Mouse (Mus musculus) macrophage (primary cell): Measurements from ENCODE around the gene Nvl. TPM values are rescaled to one million over a fixed set of nuclear protein-coding genes. Genes with fewer than 3 reads are reported as not detected.
A peak's percentile ranks its signal among the peaks of the same experiment; 100 is the strongest.

Experiments used
- H3K27ac ChIP-seq: fragments of 350-480 bp; formaldehyde crosslinking; 2 replicates; pipeline ENCODE4 v1.9.0; 2021
- H3K36me3 ChIP-seq: fragments of 350-480 bp; formaldehyde crosslinking; 2 replicates; pipeline ENCODE4 v1.9.0; 2021; ENCODE audit errors: inconsistent target
- H3K4me3 ChIP-seq: fragments of 350-480 bp; formaldehyde crosslinking; 2 replicates; pipeline ENCODE4 v1.9.0; 2021; ENCODE audit errors: inconsistent target
- H3K79me2 ChIP-seq: fragments of 350-480 bp; formaldehyde crosslinking; 2 replicates; pipeline ENCODE4 v1.9.0; 2021; ENCODE audit errors: inconsistent target
- WGBS: methylation state at CpG from one replicate; pipeline ENCODE4 v1.1.7; 2026; ENCODE audit warnings: inconsistent platforms; ENCODE audit not compliant: missing documents; 5-methylcytosine and 5-hydroxymethylcytosine counted together
- polyA plus RNA-seq: library from polyadenylated mRNA; stranded (reverse); fragments of 250-400 nt; gene quantifications from 3 replicates; pipeline ENCODE4 v1.2.4, GENCODE M21; 2018; ENCODE audit warnings: inconsistent platforms
- total RNA-seq, 78 experiments: library from RNA; depleted of rRNA; stranded (reverse); fragments of 250-400 nt; gene quantifications; 1 replicate in 9 of 78; 2 replicates in 24 of 78; 3 replicates in 43 of 78; 4 replicates in 2 of 78; pipeline ENCODE4 v1.2.4; 2018; ENCODE audit warnings: inconsistent platforms in 56 of 78

Gene Nvl
- 100 to 1,000 TPM in 12 of 26 experiments, 10 to 100 TPM in 14; 47.3 to 135 (median 96.0) TPM for total RNA-seq (2018; cell fraction: chromatin; rRNA removed)
- 10 to 100 TPM in 7 of 26 experiments, 1 to 10 TPM in 19; 4.7 to 14.0 (median 7.5) TPM for total RNA-seq (2018; cell fraction: cytosol; rRNA removed)
- total RNA-seq (2018; cell fraction: nucleus; rRNA removed) = 10 to 100 TPM; 25.4 to 79.0 (median 53.9) TPM
- polyA plus RNA-seq = 7.3 to 14.3 TPM (median 11.7 TPM) in 3 replicates

- Histone ChIP-seq H3K4me3 (peak within 1 kb of the TSS; percentile 66), H3K27ac (peak within 1 kb of the TSS; percentile 55), H3K79me2 (peaks cover 25% of the 10 kb centered on the region), H3K36me3 (peaks cover 19% of the 10 kb centered on the region)
- under 1% methylated on average over 52 of the region's 52 CpGs for WGBS
Measured at GRCm38 (mm10) chr1:181143950-181144836, at the start of gene Nvl, which contains the start of gene Cnih4. Nvl (minus strand) TSS chr1:181144204. Cnih4 (plus strand) TSS chr1:181144693.

GRCm38 (mm10) chr1:181188925-181189324 is 44.9 kb upstream of the Nvl start:
- 90% methylated on average over 4 of the region's 4 CpGs for whole genome bisulfite sequencing
- no peak overlapping the region for H3K4me3 ChIP-seq

GRCm38 (mm10) chr1:181170210-181170609 is 26.2 kb upstream of the Nvl start:
- peak overlapping the region; percentile 28 for H3K4me3 ChIP-seq
- H3K36me3 ChIP-seq = peaks cover 8% of the 10 kb centered on the region; the same call in 1 of the 2 replicates
- 9% methylated on average over 8 of the region's 8 CpGs for WGBS
- no peaks in the 10 kb centered on the region for H3K79me2 ChIP-seq
- peak overlapping the region; percentile 74 for H3K27ac ChIP-seq

More at GRCm38 (mm10) chr1:181188925-181189324, 44.9 kb upstream of the Nvl start:
- Histone ChIP-seq H3K79me2 (peaks cover 100% of the 10 kb centered on the region), H3K36me3 (peaks cover 82% of the 10 kb centered on the region), H3K27ac (no peak overlapping the region)

- Histone ChIP-seq H3K27ac (no peak overlapping the region), H3K79me2 (no peaks in the 10 kb centered on the region), H3K4me3 (no peak overlapping the region), H3K36me3 (peaks cover 5% of the 10 kb centered on the region; the same call in 1 of the 2 replicates)
- 81% methylated on average over 3 of the region's 3 CpGs for WGBS
Measured at GRCm38 (mm10) chr1:181168377-181168776, 24.4 kb upstream of the Nvl start.

- WGBS = 79% methylated on average over 2 of the region's 2 CpGs
- no peak overlapping the region for H3K4me3 ChIP-seq
- H3K36me3 ChIP-seq = peaks cover 11% of the 10 kb centered on the region; the same call in 1 of the 2 replicates
- H3K79me2 ChIP-seq = no peaks in the 10 kb centered on the region
- H3K27ac ChIP-seq = no peak overlapping the region
Measured at GRCm38 (mm10) chr1:181167816-181168215, 23.8 kb upstream of the Nvl start.

GRCm38 (mm10) chr1:181151541-181151940 is 7.5 kb upstream of the Nvl start:
- peaks cover 48% of the 10 kb centered on the region for H3K79me2 ChIP-seq
- no peak overlapping the region for H3K27ac ChIP-seq
- 0 out of 2 replicates have a peak, but pooled peaks cover under 1% of the 10 kb centered on the region for H3K36me3 ChIP-seq
- peak overlapping the region; percentile 39 for H3K4me3 ChIP-seq
- WGBS = 32% methylated on average over 5 of the region's 5 CpGs

- Histone ChIP-seq H3K4me3 (peak overlapping the region; percentile 39), H3K36me3 (no peaks in the 10 kb centered on the region), H3K27ac (no peak overlapping the region), H3K79me2 (peaks cover 51% of the 10 kb centered on the region)
- WGBS = under 1% methylated on average over 48 of the region's 59 CpGs
Measured at GRCm38 (mm10) chr1:181150827-181151534, 7.0 kb upstream of the Nvl start.

- H3K27ac ChIP-seq = no peak overlapping the region
- no peaks in the 10 kb centered on the region for H3K36me3 ChIP-seq
- H3K4me3 ChIP-seq = no peak overlapping the region
- WGBS = 77% methylated on average over 3 of the region's 3 CpGs
- H3K79me2 ChIP-seq = peaks cover 51% of the 10 kb centered on the region
Measured at GRCm38 (mm10) chr1:181150431-181150826, 6.4 kb upstream of the Nvl start.

- H3K4me3 ChIP-seq = no peak overlapping the region
- peaks cover 42% of the 10 kb centered on the region for H3K79me2 ChIP-seq
- no peaks in the 10 kb centered on the region for H3K36me3 ChIP-seq
- H3K27ac ChIP-seq = no peak overlapping the region
- WGBS = 77% methylated on average over 3 of the region's 3 CpGs
Measured at GRCm38 (mm10) chr1:181149373-181150017, 5.5 kb upstream of the Nvl start.

- Histone ChIP-seq H3K36me3 (no peaks in the 10 kb centered on the region), H3K4me3 (no peak overlapping the region), H3K27ac (no peak overlapping the region), H3K79me2 (peaks cover 36% of the 10 kb centered on the region)
- 88% methylated on average over 5 of the region's 5 CpGs for WGBS
Measured at GRCm38 (mm10) chr1:181148540-181148939, 4.5 kb upstream of the Nvl start.

GRCm38 (mm10) chr1:181146187-181146586 is 2.2 kb upstream of the Nvl start:
- 97% methylated on average over 2 of the region's 2 CpGs for WGBS
- Histone ChIP-seq H3K4me3 (no peak overlapping the region), H3K36me3 (no peaks in the 10 kb centered on the region), H3K79me2 (peaks cover 25% of the 10 kb centered on the region), H3K27ac (no peak overlapping the region)

GRCm38 (mm10) chr1:181144966-181145365 is 962 bp upstream of the Nvl start:
- Histone ChIP-seq H3K27ac (peak overlapping the region; percentile 55), H3K36me3 (peaks cover 11% of the 10 kb centered on the region; the same call in 1 of the 2 replicates), H3K4me3 (peak overlapping the region; percentile 66), H3K79me2 (peaks cover 25% of the 10 kb centered on the region)
- 13% methylated on average over 12 of the region's 12 CpGs for WGBS

GRCm38 (mm10) chr1:181143609-181143949 is 425 bp downstream of the Nvl start:
- Histone ChIP-seq H3K27ac (peak overlapping the region; percentile 55), H3K79me2 (peaks cover 25% of the 10 kb centered on the region), H3K4me3 (peak overlapping the region; percentile 66), H3K36me3 (peaks cover 24% of the 10 kb centered on the region)
- WGBS = 0% methylated on average over 12 of the region's 12 CpGs

- WGBS = 87% methylated on average over 7 of the region's 7 CpGs
- H3K4me3 ChIP-seq = no peak overlapping the region
- H3K79me2 ChIP-seq = peaks cover 15% of the 10 kb centered on the region
- H3K36me3 ChIP-seq = peaks cover 50% of the 10 kb centered on the region
- no peak overlapping the region for H3K27ac ChIP-seq
Measured at GRCm38 (mm10) chr1:181138730-181139129, 5.3 kb downstream of the Nvl start.
